Mouse (Mus musculus) G1E (cell line): ENCODE data around the gene Id2.

ENCODE experiments used
- CTCF ChIP-seq: IDR thresholded peaks from 2 replicates; pipeline ENCODE4 v1.5.1; 2012; ENCODE audit warnings: low read depth, low read length, inconsistent platforms, mixed read lengths
- GATA1 ChIP-seq: IDR thresholded peaks from 2 replicates; pipeline ENCODE4 v1.6.1; 2012; ENCODE audit warnings: borderline replicate concordance, low read length, inconsistent platforms, mixed read lengths
- GATA2 ChIP-seq: IDR thresholded peaks from 2 replicates; pipeline ENCODE4 v1.6.1; 2012; ENCODE audit warnings: low read depth, low read length, inconsistent platforms, borderline replicate concordance
- POLR2AphosphoS5 ChIP-seq: IDR thresholded peaks from 2 replicates; pipeline ENCODE4 v1.6.1; 2012; ENCODE audit warnings: low read depth, low read length, inconsistent platforms; ENCODE audit not compliant: insufficient replicate concordance
- TAL1 ChIP-seq: conservative IDR thresholded peaks from 2 replicates; pipeline ENCODE4 v1.6.1; 2012; ENCODE audit warnings: low read depth, low read length, inconsistent platforms, mixed read lengths

- no peak for TF ChIP-seq GATA1
- TF ChIP-seq CTCF: no peak
- no peak for TF ChIP-seq POLR2AphosphoS5
- TF ChIP-seq GATA2: no peak
- TF ChIP-seq TAL1: no peak
These were observed 4.4 kb upstream of the Id2 start for GRCm38 (mm10) chr12:25101389-25101788.
